Mouse (Mus musculus): ENCODE results near the gene Usp49. TPM values are rescaled to one million over a fixed set of nuclear protein-coding genes. Genes with fewer than 3 reads are reported as not detected.

The Usp49 gene
- polyA plus RNA-seq, 1 experiment from 2014 or later = 10.8 TPM

GRCm38 (mm10) chr17:47688344-47688607, 57.8 kb downstream of the Usp49 start, which contains the start of gene Tomm6:
Gene Tomm6, minus strand, starts transcription at chr17:47688386.
- Histone ChIP-seq H3K4me1 (replicated peaks) (peaks cover 22% of the 10 kb centered on the region), H3K4me2 (replicated peaks) (peak within 1 kb of the TSS; percentile 95), H3K9me3 (no peaks in the 10 kb centered on the region), H3K4me3 (replicated peaks) (peak within 1 kb of the TSS; percentile 84), H3K9ac (replicated peaks) (peak within 1 kb of the TSS; percentile 87), H3K27me3 (0 out of 2 replicates have a peak, but pooled peaks cover 5% of the 10 kb centered on the region), H3K27ac (peak within 1 kb of the TSS; percentile 90), H3K36me3 (peaks cover 21% of the 10 kb centered on the region)
- no peak for ATAC-seq
- 3% methylated on average over 9 of the region's 9 CpGs for WGBS

- Histone ChIP-seq H3K4me3 (replicated peaks) (peak within 1 kb of the TSS; percentile 84), H3K27me3 (peaks cover 8% of the 10 kb centered on the region), H3K36me3 (peaks cover 15% of the 10 kb centered on the region; the same call in 1 of the 2 replicates), H3K9me3 (no peaks in the 10 kb centered on the region), H3K4me1 (replicated peaks) (peaks cover 25% of the 10 kb centered on the region), H3K27ac (peak within 1 kb of the TSS; percentile 90), H3K9ac (replicated peaks) (peak within 1 kb of the TSS; percentile 87), H3K4me2 (replicated peaks) (peak within 1 kb of the TSS; percentile 95)
- under 1% methylated on average over 51 of the region's 58 CpGs for WGBS
- peak; percentile 65 for ATAC-seq
Observed at GRCm38 (mm10) chr17:47688608-47689575, 58.4 kb downstream of the Usp49 start, which contains the start of gene Frs3. Gene Frs3, plus strand, starts transcription at chr17:47689030.

GRCm38 (mm10) chr17:47689894-47690293, 59.4 kb downstream of the Usp49 start:
- Histone ChIP-seq H3K9me3 (no peaks in the 10 kb centered on the region), H3K4me1 (replicated peaks) (peaks cover 30% of the 10 kb centered on the region), H3K4me3 (replicated peaks) (peak overlapping the region; percentile 84), H3K4me2 (replicated peaks) (peak overlapping the region; percentile 95), H3K36me3 (peaks cover 5% of the 10 kb centered on the region; the same call in 1 of the 2 replicates), H3K27ac (no peak overlapping the region), H3K9ac (replicated peaks) (0 out of 2 replicates have a peak overlapping the region, but pooled peaks have one; percentile 11), H3K27me3 (peaks cover 8% of the 10 kb centered on the region)
- no peak for ATAC-seq
- WGBS = 86% methylated on average over 6 of the region's 8 CpGs

- WGBS = 88% methylated on average over 3 of the region's 3 CpGs
- Histone ChIP-seq H3K4me1 (replicated peaks) (peaks cover 35% of the 10 kb centered on the region), H3K36me3 (no peaks in the 10 kb centered on the region), H3K4me3 (replicated peaks) (no peak overlapping the region), H3K27ac (no peak overlapping the region), H3K4me2 (replicated peaks) (no peak overlapping the region), H3K27me3 (peaks cover 8% of the 10 kb centered on the region), H3K9ac (replicated peaks) (no peak overlapping the region), H3K9me3 (no peaks in the 10 kb centered on the region)
- no peak for ATAC-seq
Observed at GRCm38 (mm10) chr17:47691650-47692049, 61.2 kb downstream of the Usp49 start.

- Histone ChIP-seq H3K4me2 (replicated peaks) (peak overlapping the region; percentile 64), H3K27ac (peak overlapping the region; percentile 67), H3K4me3 (replicated peaks) (peak overlapping the region; percentile 74), H3K36me3 (no peaks in the 10 kb centered on the region), H3K27me3 (peaks cover 8% of the 10 kb centered on the region), H3K9me3 (no peaks in the 10 kb centered on the region), H3K4me1 (replicated peaks) (peaks cover 27% of the 10 kb centered on the region), H3K9ac (replicated peaks) (peak overlapping the region; percentile 89)
- no peak; the same call in 1 of the 2 replicates for ATAC-seq
- 31% methylated on average over 13 of the region's 13 CpGs for WGBS
Observed at GRCm38 (mm10) chr17:47693671-47694441, 63.4 kb downstream of the Usp49 start.

- Histone ChIP-seq H3K4me1 (replicated peaks) (peaks cover 24% of the 10 kb centered on the region), H3K27ac (peak within 1 kb of the TSS; percentile 67), H3K9me3 (no peaks in the 10 kb centered on the region), H3K27me3 (peaks cover 8% of the 10 kb centered on the region), H3K4me2 (replicated peaks) (peak within 1 kb of the TSS; percentile 64), H3K36me3 (peaks cover 1% of the 10 kb centered on the region; the same call in 1 of the 2 replicates), H3K4me3 (replicated peaks) (peak within 1 kb of the TSS; percentile 74), H3K9ac (replicated peaks) (peak within 1 kb of the TSS; percentile 89)
- no peak for ATAC-seq
- 4% methylated on average over 3 of the region's 3 CpGs for WGBS
Observed at GRCm38 (mm10) chr17:47694442-47694502, 63.8 kb downstream of the Usp49 start, which contains the start of gene Gm21981. Gene Gm21981, minus strand, starts transcription at chr17:47694455.

GRCm38 (mm10) chr17:47694503-47695336, 64.2 kb downstream of the Usp49 start, which contains the start of gene Prickle4:
Gene Prickle4, minus strand, starts transcription at chr17:47694736.
- Histone ChIP-seq H3K9me3 (no peaks in the 10 kb centered on the region), H3K4me3 (replicated peaks) (peak within 1 kb of the TSS; percentile 74), H3K9ac (replicated peaks) (peak within 1 kb of the TSS; percentile 89), H3K4me1 (replicated peaks) (peaks cover 19% of the 10 kb centered on the region), H3K27ac (peak within 1 kb of the TSS; percentile 67), H3K36me3 (peaks cover 6% of the 10 kb centered on the region; the same call in 1 of the 2 replicates), H3K27me3 (peaks cover 8% of the 10 kb centered on the region), H3K4me2 (replicated peaks) (peak within 1 kb of the TSS; percentile 64)
- under 1% methylated on average over 78 of the region's 82 CpGs for WGBS
- ATAC-seq = peak; percentile 96

- H3K9ac ChIP-seq (replicated peaks) = peak overlapping the region; percentile 89
- peaks cover 12% of the 10 kb centered on the region for H3K36me3 ChIP-seq
- H3K9me3 ChIP-seq = no peaks in the 10 kb centered on the region
- H3K4me1 ChIP-seq (replicated peaks) = peaks cover 17% of the 10 kb centered on the region
- peak overlapping the region; percentile 74 for H3K4me3 ChIP-seq (replicated peaks)
- WGBS = 0% methylated on average over 22 of the region's 23 CpGs
- H3K4me2 ChIP-seq (replicated peaks) = peak overlapping the region; percentile 64
- peak overlapping the region; percentile 67 for H3K27ac ChIP-seq
- no peak for ATAC-seq
- H3K27me3 ChIP-seq = peaks cover 8% of the 10 kb centered on the region
Observed at GRCm38 (mm10) chr17:47695337-47695710, 64.8 kb downstream of the Usp49 start.

- H3K4me2 ChIP-seq (replicated peaks) = no peak overlapping the region
- H3K9me3 ChIP-seq = no peaks in the 10 kb centered on the region
- peaks cover 17% of the 10 kb centered on the region for H3K4me1 ChIP-seq (replicated peaks)
- no peak for ATAC-seq
- no peak overlapping the region; the same call in 1 of the 2 replicates for H3K9ac ChIP-seq (replicated peaks)
- H3K4me3 ChIP-seq (replicated peaks) = no peak overlapping the region
- H3K27me3 ChIP-seq = peaks cover 11% of the 10 kb centered on the region
- 90% methylated on average over 10 of the region's 10 CpGs for WGBS
- H3K27ac ChIP-seq = no peak overlapping the region
- H3K36me3 ChIP-seq = peaks cover 40% of the 10 kb centered on the region
Observed at GRCm38 (mm10) chr17:47698156-47698555, 67.7 kb downstream of the Usp49 start.

GRCm38 (mm10) chr17:47699055-47699454, 68.6 kb downstream of the Usp49 start:
- Histone ChIP-seq H3K4me2 (replicated peaks) (no peak overlapping the region), H3K9ac (replicated peaks) (no peak overlapping the region), H3K4me3 (replicated peaks) (no peak overlapping the region), H3K9me3 (no peaks in the 10 kb centered on the region), H3K4me1 (replicated peaks) (peaks cover 12% of the 10 kb centered on the region), H3K36me3 (peaks cover 49% of the 10 kb centered on the region), H3K27ac (no peak overlapping the region), H3K27me3 (peaks cover 8% of the 10 kb centered on the region; the same call in 1 of the 2 replicates)
- ATAC-seq = no peak
- 83% methylated on average over 2 of the region's 2 CpGs for WGBS

GRCm38 (mm10) chr17:47701793-47702192, 71.3 kb downstream of the Usp49 start:
- H3K9ac ChIP-seq (replicated peaks) = no peak overlapping the region
- 85% methylated on average over 9 of the region's 9 CpGs for WGBS
- no peak for ATAC-seq
- no peaks in the 10 kb centered on the region for H3K9me3 ChIP-seq
- no peak overlapping the region for H3K4me2 ChIP-seq (replicated peaks)
- no peak overlapping the region for H3K27ac ChIP-seq
- H3K36me3 ChIP-seq = peaks cover 55% of the 10 kb centered on the region
- H3K4me1 ChIP-seq (replicated peaks) = no peaks in the 10 kb centered on the region
- H3K4me3 ChIP-seq (replicated peaks) = no peak overlapping the region
- peaks cover 8% of the 10 kb centered on the region; the same call in 1 of the 2 replicates for H3K27me3 ChIP-seq
